In the genomic region with DNA sequence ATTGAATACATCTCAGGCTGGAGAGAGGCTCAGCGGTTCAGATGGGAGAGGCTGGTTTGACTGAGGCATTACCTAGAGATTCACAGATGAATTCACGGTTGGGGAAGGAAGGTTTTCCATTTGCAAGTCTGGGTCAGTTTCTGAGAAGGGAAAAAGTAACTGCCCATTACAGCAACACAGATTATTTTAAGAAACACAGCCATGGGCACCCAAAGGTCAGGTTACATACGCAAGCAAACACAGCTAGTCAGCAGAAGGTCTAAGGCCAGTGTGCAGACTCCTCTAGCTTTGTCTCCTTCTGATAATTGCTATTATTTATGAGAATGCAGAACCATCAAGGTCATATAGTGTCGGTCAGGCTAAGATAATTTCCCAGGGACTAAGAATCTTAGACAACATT, we compare ENCODE assay signal across 23 mouse cellular contexts.
A peak's percentile ranks its signal among the peaks of the same experiment; 100 is the strongest.
DNase-seq lines count a peak whose midpoint lies in the region; ATAC-seq and TF ChIP-seq lines count a peak whose summit lies in the region.
"Had no signal": no experiment of that assay in that cellular context is flagged by ENCODE, and none has a peak within 500 bp of the region (broad histone marks: within the 10 kb centered on the region; RNA-seq: fewer than 3 reads in every experiment).

No protein-coding gene starts in this region.

- no peaks in the 10 kb centered on the region for H3K27me3 ChIP-seq in heart, adult 2 months (ENCODE audit: control insufficient read depth, insufficient read depth, low read length)
- no peaks in the 10 kb centered on the region for H3K27me3 ChIP-seq in liver, embryonic 14.5 days (ENCODE audit: control insufficient read depth, insufficient read depth, low read length)
- no peaks in the 10 kb centered on the region for H3K27me3 ChIP-seq in liver, embryonic 11.5 days (replicated peaks; ENCODE audit: control insufficient read depth, insufficient read depth, low read length)
- H3K27me3 ChIP-seq: heart, embryonic 12.5 days; midbrain, embryonic 12.5 days; neural tube, embryonic 13.5 days; Patski had no signal

- ATAC-seq in liver, embryonic 14.5 days (ENCODE audit: insufficient read depth), result 0 out of 2 replicates have a peak, but pooled peaks have one; percentile 40
- ATAC-seq in liver, embryonic 11.5 days (replicated peaks; ENCODE audit: low FRiP score), result no peak
- ATAC-seq: forebrain, embryonic 14.5 days; lung, postnatal 0 days; Patski had no signal

- H3K4me3 ChIP-seq in heart, adult 2 months, result no peak overlapping the region
- H3K4me3 ChIP-seq in liver, embryonic 14.5 days (ENCODE audit: insufficient read depth in 1 of 2, low read depth in 2 of 2, low read length in 2 of 2), result no peak overlapping the region
- H3K4me3 ChIP-seq in liver, embryonic 11.5 days (ENCODE audit: low read depth, low read length), result no peak overlapping the region
- H3K4me3 ChIP-seq: heart, embryonic 12.5 days; megakaryocyte, embryonic 14.5 days; midbrain, embryonic 12.5 days; neural tube, embryonic 13.5 days had no signal

- H3K4me1 ChIP-seq in heart, adult 2 months (ENCODE audit: control insufficient read depth, insufficient read depth, low read length), result peaks cover 21% of the 10 kb centered on the region
- peaks cover 9 to 29% of the 10 kb centered on the region in 2 experiments for H3K4me1 ChIP-seq in liver, embryonic 14.5 days (replicated peaks; ENCODE audit: control insufficient read depth in 2 of 2, insufficient read depth in 2 of 2, low read length in 1 of 2)
- H3K4me1 ChIP-seq in liver, embryonic 11.5 days (replicated peaks; ENCODE audit: control insufficient read depth, insufficient read depth, low read length), result peaks cover 30% of the 10 kb centered on the region

- TF ChIP-seq POLR2A in heart, adult 2 months (IDR thresholded peaks at IDR 0.05; ENCODE audit: insufficient read depth, low read depth, low read length), result no peak

- H3K36me3 ChIP-seq in heart, adult 2 months (ENCODE audit: control insufficient read depth, insufficient read depth, low read length), result peaks cover 4% of the 10 kb centered on the region; the same call in 1 of the 2 replicates
- H3K36me3 ChIP-seq in liver, embryonic 14.5 days (replicated peaks; ENCODE audit: control insufficient read depth, insufficient read depth, low read depth), result no peaks in the 10 kb centered on the region
- no peaks in the 10 kb centered on the region for H3K36me3 ChIP-seq in liver, embryonic 11.5 days (ENCODE audit: control insufficient read depth, insufficient read depth, low read length)
- H3K36me3 ChIP-seq: midbrain, embryonic 12.5 days; neural tube, embryonic 13.5 days had no signal

- no peak overlapping the region for H3K4me2 ChIP-seq in liver, embryonic 14.5 days (ENCODE audit: low read depth)
- no peak overlapping the region for H3K4me2 ChIP-seq in liver, embryonic 11.5 days
- H3K4me2 ChIP-seq: heart, embryonic 12.5 days; hindbrain, embryonic 14.5 days; midbrain, embryonic 12.5 days; neural tube, embryonic 13.5 days had no signal

- TF ChIP-seq EP300 in heart, adult 2 months (IDR thresholded peaks at IDR 0.05; ENCODE audit: insufficient read depth, low read depth, low read length), result no peak
- no peak for TF ChIP-seq EP300 in liver, embryonic 14.5 days (IDR thresholded peaks at IDR 0.05; ENCODE audit: low read depth)

- H3K9me3 ChIP-seq in liver, embryonic 14.5 days (ENCODE audit: control insufficient read depth, low read length), result no peaks in the 10 kb centered on the region
- no peaks in the 10 kb centered on the region for H3K9me3 ChIP-seq in liver, embryonic 11.5 days (ENCODE audit: control insufficient read depth, low read length)
- H3K9me3 ChIP-seq: heart, embryonic 12.5 days; midbrain, embryonic 12.5 days; neural tube, embryonic 13.5 days had no signal

- TF ChIP-seq CTCF in heart, adult 2 months (IDR thresholded peaks at IDR 0.05), result no peak
- TF ChIP-seq CTCF in liver, embryonic 14.5 days (IDR thresholded peaks at IDR 0.05; ENCODE audit: low read depth), result no peak

- intact Hi-C loops in heart, adult 2 months (cut with DNase I), result no loop called here

- peaks cover 11% of the 10 kb centered on the region for H3K79me2 ChIP-seq in heart, adult 2 months (replicated peaks; ENCODE audit: control insufficient read depth, insufficient read depth, low read length)

- 59% methylated on average over 4 of the region's 4 CpGs for WGBS in heart, adult 2 months
- 76% methylated on average over 4 of the region's 4 CpGs for WGBS in liver, embryonic 14.5 days (ENCODE audit: insufficient replicate concordance)
- 80% methylated on average over 4 of the region's 4 CpGs for WGBS in liver, embryonic 11.5 days

- H3K9ac ChIP-seq in heart, adult 2 months (ENCODE audit: low read depth, low read length), result no peak overlapping the region
- H3K9ac ChIP-seq in liver, embryonic 14.5 days (replicated peaks), result no peak overlapping the region
- H3K9ac ChIP-seq in liver, embryonic 11.5 days (ENCODE audit: low read depth, low read length), result no peak overlapping the region
- H3K9ac ChIP-seq: heart, embryonic 12.5 days; hindbrain, embryonic 14.5 days; midbrain, embryonic 12.5 days; neural tube, embryonic 13.5 days had no signal

- peak; percentile 35 for DNase-seq in adrenal gland, adult 8-10 months
- no peak for DNase-seq in adrenal gland, postnatal 14 days
- no peak for DNase-seq in heart, adult 2 months
- no peak for DNase-seq in heart, postnatal 4 days
- no peak for DNase-seq in liver, embryonic 14.5 days (ENCODE audit: low read depth in 3 of 3, low spot score in 3 of 3)
- DNase-seq in liver, embryonic 11.5 days (ENCODE audit: low spot score), result no peak
- no peak for DNase-seq in frontal cortex, postnatal 36 days (ENCODE audit: low spot score in 2 of 2)
- DNase-seq: adrenal gland, postnatal 25 days; cerebellum, adult 8-10 months; cerebellum, postnatal 25 days; kidney, adult 11 months; layer of hippocampus, postnatal 36 days; left cerebral cortex, postnatal 4 days; lung, adult 18-20 months; lung, postnatal 4 days had no signal

- peak overlapping the region; percentile 5; the same call in 1 of the 2 replicates for H3K27ac ChIP-seq in heart, adult 2 months
- H3K27ac ChIP-seq in liver, embryonic 14.5 days, result no peak overlapping the region
- H3K27ac ChIP-seq in liver, embryonic 11.5 days (ENCODE audit: low read depth, low read length), result no peak overlapping the region
- H3K27ac ChIP-seq: hindbrain, embryonic 14.5 days; midbrain, embryonic 12.5 days; neural tube, embryonic 13.5 days had no signal
